Mouse (Mus musculus): ENCODE measurements around the gene Spock2. TPM values are rescaled to one million over a fixed set of nuclear protein-coding genes. Genes with fewer than 3 reads are reported as not detected.

Spock2 gene
- not detected in 2 replicates for total RNA-seq (2012; rRNA removed)
- under 1 TPM in 1 of 2 experiments, not detected in 1; 0.03 TPM for polyA plus RNA-seq (2012; ENCODE audit: insufficient read depth in 1 of 2, insufficient read length in 2 of 2, low read depth in 1 of 2, low replicate concordance in 2 of 2, missing spikeins in 1 of 2)

DNA sequence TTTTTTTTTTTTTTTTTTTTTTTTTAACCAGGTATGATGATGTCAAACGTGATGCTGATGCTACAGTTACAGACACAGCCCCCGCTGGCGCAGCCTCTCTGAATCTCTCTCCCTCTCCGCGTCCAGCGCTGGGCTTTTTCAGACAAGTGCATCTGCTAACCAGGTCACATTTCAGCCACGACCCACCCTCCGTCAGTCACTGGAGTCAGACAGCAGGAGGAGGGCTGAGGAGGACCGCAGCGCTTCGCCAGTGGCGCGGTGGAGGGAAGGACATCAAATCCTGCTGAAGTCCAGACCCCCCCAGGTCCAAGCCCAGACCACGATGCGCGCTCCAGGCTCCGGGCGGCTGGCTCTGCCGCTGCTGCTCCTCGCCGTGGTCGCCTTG lies at the start of gene Spock2:
Spock2 (plus strand) TSS at position 74 of the 385 bp plus-strand sequence.
- Histone ChIP-seq H3K4me1 (ENCODE audit: control insufficient read depth in 1 of 2, insufficient read depth in 2 of 2, low read length in 2 of 2) (no peaks in the 10 kb centered on the region), H3K27me3 (ENCODE audit: control insufficient read depth in 1 of 2, insufficient read depth in 2 of 2, low read length in 2 of 2) (peaks cover 0 to 2% of the 10 kb centered on the region in 2 experiments; a peak in 1 of 4 replicates), H3K36me3 (ENCODE audit: control insufficient read depth in 1 of 2, insufficient read depth in 2 of 2, low read length in 2 of 2) (no peaks in the 10 kb centered on the region), H3K9me3 (replicated peaks; ENCODE audit: insufficient read depth, low read length) (no peaks in the 10 kb centered on the region), H3K79me2 (ENCODE audit: control insufficient read depth, insufficient read depth, low read length, poor library complexity) (no peaks in the 10 kb centered on the region), H3K27ac (ENCODE audit: control insufficient read depth, low read depth, low read length) (no peak within 1 kb of the TSS), H3K9ac (ENCODE audit: control insufficient read depth, low read depth, low read length, poor library complexity, severe bottlenecking) (no peak within 1 kb of the TSS), H3K4me3 (ENCODE audit: control insufficient read depth in 1 of 2, insufficient read depth in 1 of 2, low read depth in 2 of 2, low read length in 2 of 2) (no peak within 1 kb of the TSS)
- TF ChIP-seq KAT2A (conservative IDR thresholded peaks at IDR 0.05; ENCODE audit: low read depth, low read length) (no peak), HCFC1 (IDR thresholded peaks at IDR 0.05; ENCODE audit: low read depth, low read length) (no peak), MYB (IDR thresholded peaks at IDR 0.05; ENCODE audit: low read depth, low read length) (no peak)
- no peak for DNase-seq (ENCODE audit: low read depth, low spot score)

DNA sequence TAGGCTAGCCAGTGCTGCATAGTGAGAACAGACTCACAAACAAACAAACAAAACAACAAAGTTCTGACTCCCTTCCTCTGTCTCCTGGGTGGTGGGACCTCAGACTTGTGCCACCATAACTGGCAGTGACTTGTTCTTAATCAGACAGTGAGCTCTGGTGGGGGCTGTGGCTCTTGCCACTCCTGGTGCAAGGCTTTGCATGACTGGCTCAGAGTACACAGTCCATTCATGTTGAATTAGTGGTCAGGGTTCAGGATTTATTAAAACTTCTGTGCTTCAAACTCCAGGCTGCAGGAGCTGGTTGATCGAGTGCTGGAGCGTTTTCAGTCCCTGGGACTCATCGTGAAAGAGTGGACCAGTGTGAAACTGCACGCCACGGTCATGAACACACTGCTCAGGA lies 43.8 kb upstream of the Spock2 start:
- Histone ChIP-seq H3K4me1 (ENCODE audit: control insufficient read depth in 1 of 2, insufficient read depth in 2 of 2, low read length in 2 of 2) (no peaks in the 10 kb centered on the region), H3K36me3 (ENCODE audit: control insufficient read depth in 1 of 2, insufficient read depth in 2 of 2, low read length in 2 of 2) (no peaks in the 10 kb centered on the region), H3K9me3 (replicated peaks; ENCODE audit: insufficient read depth, low read length) (no peaks in the 10 kb centered on the region), H3K4me3 (ENCODE audit: control insufficient read depth in 1 of 2, insufficient read depth in 1 of 2, low read depth in 2 of 2, low read length in 2 of 2) (no peak overlapping the region), H3K79me2 (ENCODE audit: control insufficient read depth, insufficient read depth, low read length, poor library complexity) (no peaks in the 10 kb centered on the region), H3K27me3 (ENCODE audit: control insufficient read depth in 1 of 2, insufficient read depth in 2 of 2, low read length in 2 of 2) (no peaks in the 10 kb centered on the region), H3K9ac (ENCODE audit: control insufficient read depth, low read depth, low read length, poor library complexity, severe bottlenecking) (no peak overlapping the region), H3K27ac (ENCODE audit: control insufficient read depth, low read depth, low read length) (no peak overlapping the region)
- DNase-seq (ENCODE audit: low read depth, low spot score) = no peak
- TF ChIP-seq ELF1 (IDR thresholded peaks at IDR 0.05; ENCODE audit: low read depth, low read length) = no peak
- TF ChIP-seq HCFC1 (IDR thresholded peaks at IDR 0.05; ENCODE audit: low read depth, low read length) = no peak
- TF ChIP-seq MAX (IDR thresholded peaks at IDR 0.05; ENCODE audit: low read length) = no peak
- no peak for TF ChIP-seq POLR2A (IDR thresholded peaks at IDR 0.05; ENCODE audit: control insufficient read depth in 1 of 2, insufficient read depth in 1 of 2, low read depth in 1 of 2, low read length in 2 of 2, poor library complexity in 1 of 2)
- TF ChIP-seq MEF2A (IDR thresholded peaks at IDR 0.05; ENCODE audit: extremely low read depth, insufficient replicate concordance, low read depth, low read length, poor library complexity, severe bottlenecking) = no peak
- TF ChIP-seq ETS1 (IDR thresholded peaks at IDR 0.05; ENCODE audit: low read depth, low read length) = no peak
- no peak for TF ChIP-seq RCOR1 (IDR thresholded peaks at IDR 0.05; ENCODE audit: low read depth, low read length)
- TF ChIP-seq TCF12 (IDR thresholded peaks at IDR 0.05; ENCODE audit: low read depth, low read length) = no peak
- TF ChIP-seq POLR2AphosphoS2 (IDR thresholded peaks at IDR 0.05; ENCODE audit: low read length) = no peak
- TF ChIP-seq CTCF (IDR thresholded peaks at IDR 0.05 in 2 of 3, conservative IDR thresholded peaks at IDR 0.05 in 1 of 3; ENCODE audit: control insufficient read depth in 1 of 3, insufficient read depth in 1 of 3, low read depth in 2 of 3, low read length in 3 of 3, poor library complexity in 1 of 3, severe bottlenecking in 1 of 3) = no peak
- TF ChIP-seq POLR2AphosphoS5 (IDR thresholded peaks at IDR 0.05; ENCODE audit: borderline replicate concordance, low read depth, low read length) = no peak
- no peak for TF ChIP-seq EP300 (IDR thresholded peaks at IDR 0.05; ENCODE audit: low read depth in 1 of 2, low read length in 2 of 2)
- TF ChIP-seq NELFE (IDR thresholded peaks at IDR 0.05; ENCODE audit: low read depth, low read length) = no peak
- TF ChIP-seq MAZ (IDR thresholded peaks at IDR 0.05; ENCODE audit: low read depth, low read length) = no peak
